Mouse (Mus musculus): ENCODE data around the gene Maats1.

Maats1 gene

DNA sequence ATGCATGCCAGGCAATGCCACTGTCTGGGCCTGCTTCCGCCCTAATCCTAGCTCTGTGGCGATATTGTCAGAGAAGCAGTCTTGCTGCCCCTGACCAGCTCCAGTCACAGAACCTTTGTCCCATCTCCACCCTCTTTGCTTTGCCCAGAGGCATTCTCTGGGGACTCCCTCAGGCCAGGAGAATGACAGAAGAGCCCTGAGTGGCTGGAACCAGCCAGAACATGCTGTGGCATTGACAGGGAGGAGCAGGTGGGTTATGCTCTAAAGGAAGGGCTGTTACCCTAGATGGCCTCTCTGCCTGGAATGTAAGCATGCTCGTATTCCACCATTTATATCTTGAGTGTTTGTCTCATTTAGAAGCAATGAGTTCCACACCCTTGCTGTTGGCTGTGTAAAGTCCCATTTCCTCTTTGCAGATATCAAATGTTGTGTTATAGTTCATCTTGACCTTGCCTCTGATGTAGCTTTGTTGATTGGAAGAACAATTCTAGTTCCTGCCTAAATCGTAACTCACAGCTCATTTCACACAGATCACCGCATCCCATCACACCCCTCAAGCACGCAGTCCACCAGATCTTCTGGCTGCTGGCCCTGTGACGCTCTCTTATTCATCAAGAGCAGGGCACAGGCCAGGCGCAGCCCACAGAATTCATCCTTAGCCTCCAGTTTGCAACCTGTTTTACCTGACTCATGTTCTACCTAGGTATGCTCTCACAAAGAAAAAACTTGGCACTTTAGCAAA, 28.9 kb upstream of the Maats1 start:
- ATAC-seq (ENCODE audit: low TSS enrichment) = no peak

- no peak for ATAC-seq (ENCODE audit: low TSS enrichment)
Measured at GRCm38 (mm10) chr16:38369992-38370484, 28.1 kb upstream of the Maats1 start.

DNA sequence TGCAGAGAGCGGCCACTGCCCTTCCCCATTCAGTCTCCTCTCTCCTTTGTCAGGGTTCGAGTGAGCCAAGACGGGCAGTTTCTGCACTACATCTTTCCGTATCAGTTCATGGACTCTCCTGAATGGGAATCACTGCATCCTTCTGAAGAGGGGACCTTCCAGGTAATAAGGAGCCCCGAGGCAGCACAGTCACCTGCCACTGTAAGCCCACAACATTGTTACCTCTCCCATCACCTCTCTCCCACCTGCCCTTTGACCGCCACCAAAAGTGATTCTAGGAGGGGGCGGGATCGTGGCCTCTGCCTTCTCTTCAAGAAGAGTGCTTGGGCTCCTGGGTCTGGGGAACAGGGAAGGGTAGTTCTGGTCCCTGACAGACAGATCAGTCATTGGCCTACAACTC, 27.5 kb upstream of the Maats1 start:
- no peak for ATAC-seq (ENCODE audit: low TSS enrichment)

DNA sequence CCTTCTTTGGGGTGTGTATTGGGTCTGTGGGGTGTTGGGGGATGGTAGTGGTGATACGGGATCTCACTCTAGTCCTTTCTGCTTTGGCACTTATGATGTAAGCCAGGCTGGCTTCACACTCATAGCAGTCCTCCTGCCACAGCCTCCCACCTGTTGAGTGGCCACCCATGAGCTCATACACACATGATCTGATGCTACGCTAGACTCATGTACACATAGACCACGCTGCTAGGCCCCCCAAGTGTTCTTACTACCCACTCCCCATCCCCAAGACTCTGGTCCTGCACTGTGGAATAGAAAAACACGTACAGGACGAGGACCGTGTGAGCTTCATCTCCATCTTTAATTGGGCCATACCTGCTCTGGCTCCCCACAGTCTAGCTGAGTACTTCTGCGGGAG, 27.1 kb upstream of the Maats1 start:
- no peak for ATAC-seq (ENCODE audit: low TSS enrichment)

DNA sequence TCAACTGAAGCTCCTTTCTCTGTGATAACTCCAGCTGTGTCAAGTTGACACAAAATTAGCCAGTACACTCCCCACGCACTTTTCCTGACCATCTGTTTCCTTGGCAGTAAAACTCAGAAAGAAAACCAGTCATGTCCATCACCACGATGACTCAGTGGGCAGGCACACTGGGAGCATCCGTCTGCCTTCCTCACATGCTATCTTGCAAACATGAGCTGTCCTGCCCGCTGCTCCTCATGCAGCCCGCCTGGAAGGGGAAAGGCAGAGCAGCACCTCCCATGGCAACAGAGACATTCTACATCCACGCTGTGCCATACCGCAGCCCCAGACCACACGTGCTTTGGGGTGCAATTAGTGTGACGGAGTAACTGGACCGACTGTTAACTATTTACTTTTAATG, 26.4 kb upstream of the Maats1 start:
- ATAC-seq (ENCODE audit: low TSS enrichment) = peak; percentile 97

DNA sequence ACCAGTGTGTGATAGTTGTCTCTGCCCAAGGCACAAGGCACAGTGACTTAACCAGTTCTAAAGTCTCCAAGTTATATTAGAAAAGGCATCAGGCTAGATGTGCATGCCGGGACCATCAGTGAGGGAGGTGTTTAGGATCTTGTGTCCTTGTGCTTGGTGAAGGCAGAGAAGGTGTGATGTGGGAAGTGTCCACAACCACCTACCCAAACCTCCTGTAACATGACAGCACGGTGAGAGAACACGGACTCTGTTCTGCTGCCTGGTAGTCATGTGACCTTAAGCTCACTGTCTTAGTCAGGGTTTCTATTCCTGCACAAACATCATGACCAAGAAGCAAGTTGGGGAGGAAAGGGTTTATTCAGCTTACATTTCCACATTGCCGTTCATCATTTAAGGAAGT, 24.3 kb upstream of the Maats1 start:
- ATAC-seq (ENCODE audit: low TSS enrichment) = peak; percentile 58

- peak; percentile 51 for ATAC-seq (ENCODE audit: low TSS enrichment)
Measured at GRCm38 (mm10) chr16:38365390-38365789, 23.4 kb upstream of the Maats1 start.

DNA sequence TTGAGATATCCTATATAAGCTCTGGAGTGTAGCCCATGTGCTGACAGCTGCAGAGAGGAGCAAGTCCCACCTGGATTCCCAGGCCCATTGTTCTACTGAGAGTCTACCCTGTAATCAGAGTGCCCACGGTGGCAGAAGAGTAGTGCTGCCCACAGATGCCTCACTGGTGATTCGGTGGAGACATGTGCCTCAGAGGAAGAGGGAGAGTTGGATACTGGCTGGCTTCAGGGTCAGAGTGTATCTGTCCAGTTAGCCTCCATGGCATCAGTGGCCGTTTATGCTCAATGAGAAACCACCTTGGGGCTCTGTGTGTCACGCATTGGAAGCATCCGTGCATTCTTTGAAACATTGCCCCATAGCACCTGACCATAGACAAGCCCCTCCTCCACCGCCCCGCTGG, 21.7 kb upstream of the Maats1 start:
- ATAC-seq (ENCODE audit: low TSS enrichment) = no peak

DNA sequence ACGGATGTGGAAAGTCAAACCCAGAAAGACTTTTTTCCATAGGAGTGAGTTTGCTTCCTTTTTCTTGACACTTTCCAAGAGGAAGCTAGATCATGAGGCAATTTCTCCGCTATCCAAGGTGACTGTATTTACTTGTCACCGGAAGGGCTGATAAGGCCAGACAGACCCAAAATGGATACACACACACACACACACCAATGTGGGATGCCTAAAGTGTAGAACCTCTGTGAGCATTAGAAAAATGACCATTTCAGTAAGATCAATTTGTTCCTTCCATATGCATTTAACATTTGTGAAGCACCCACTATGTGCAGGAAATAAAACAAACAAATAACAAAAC, 21.3 kb upstream of the Maats1 start:
- ATAC-seq (ENCODE audit: low TSS enrichment) = no peak

GRCm38 (mm10) chr16:38362493-38363255, 20.7 kb upstream of the Maats1 start:
- ATAC-seq (ENCODE audit: low TSS enrichment) = no peak

- no peak for ATAC-seq (ENCODE audit: low TSS enrichment)
Measured at GRCm38 (mm10) chr16:38361933-38362332, 20.0 kb upstream of the Maats1 start, which contains the start of gene Popdc2. Gene Popdc2 (plus strand): TSS chr16:38362209.

GRCm38 (mm10) chr16:38360317-38360716, 18.4 kb upstream of the Maats1 start:
- ATAC-seq (ENCODE audit: low TSS enrichment) = no peak

- no peak for ATAC-seq (ENCODE audit: low TSS enrichment)
Measured at GRCm38 (mm10) chr16:38359857-38360256, 17.9 kb upstream of the Maats1 start.

DNA sequence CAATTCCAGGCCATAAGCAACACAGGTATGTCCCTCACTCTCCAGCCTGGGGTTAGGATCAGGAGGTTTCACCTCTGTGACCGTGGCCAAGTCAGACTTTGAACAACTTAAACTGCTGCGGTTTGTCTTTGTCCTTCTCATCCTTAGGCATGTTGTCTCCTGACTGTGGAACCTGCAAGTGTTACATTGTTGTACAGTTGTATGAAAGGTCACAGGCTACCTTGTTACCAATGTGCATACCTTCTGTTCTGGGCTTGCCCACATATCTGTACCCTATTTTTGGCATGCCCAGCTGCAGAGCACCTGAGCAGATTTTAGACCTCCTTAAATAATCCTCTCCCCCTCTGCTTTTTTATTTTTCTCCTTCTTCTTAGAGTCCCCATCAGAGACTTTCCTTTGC, 17.3 kb upstream of the Maats1 start:
- no peak for ATAC-seq (ENCODE audit: low TSS enrichment)

DNA sequence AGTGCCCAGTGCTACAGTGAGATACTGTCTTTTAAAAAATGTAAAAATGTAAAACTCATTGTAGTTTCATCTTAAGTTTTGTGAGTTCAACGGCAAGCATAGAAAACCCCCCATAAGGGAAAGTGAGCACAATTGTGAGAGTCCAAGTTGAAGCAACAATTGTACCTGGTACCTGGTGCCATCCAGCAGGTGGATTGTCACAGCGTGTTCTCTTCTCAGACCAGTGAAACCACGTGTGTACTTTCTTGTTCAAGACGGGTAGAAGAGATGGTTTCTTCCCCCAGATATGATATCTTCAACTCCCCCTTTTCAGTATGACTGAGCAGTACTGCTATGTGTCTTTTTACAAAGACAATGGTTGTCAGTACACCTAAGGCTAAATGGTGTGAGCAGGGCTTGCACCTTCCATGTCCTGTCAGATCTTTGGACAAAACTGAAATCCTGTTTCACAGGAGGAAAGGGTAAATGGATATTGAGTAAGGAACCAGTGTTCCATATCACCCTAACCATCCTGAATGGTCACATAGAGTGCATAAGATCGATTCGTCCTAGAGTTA, 16.4 kb upstream of the Maats1 start:
- ATAC-seq (ENCODE audit: low TSS enrichment) = no peak

GRCm38 (mm10) chr16:38354185-38354913, 12.4 kb upstream of the Maats1 start:
- ATAC-seq (ENCODE audit: low TSS enrichment) = no peak

- no peak for ATAC-seq (ENCODE audit: low TSS enrichment)
Measured at GRCm38 (mm10) chr16:38353642-38354041, 11.7 kb upstream of the Maats1 start.

DNA sequence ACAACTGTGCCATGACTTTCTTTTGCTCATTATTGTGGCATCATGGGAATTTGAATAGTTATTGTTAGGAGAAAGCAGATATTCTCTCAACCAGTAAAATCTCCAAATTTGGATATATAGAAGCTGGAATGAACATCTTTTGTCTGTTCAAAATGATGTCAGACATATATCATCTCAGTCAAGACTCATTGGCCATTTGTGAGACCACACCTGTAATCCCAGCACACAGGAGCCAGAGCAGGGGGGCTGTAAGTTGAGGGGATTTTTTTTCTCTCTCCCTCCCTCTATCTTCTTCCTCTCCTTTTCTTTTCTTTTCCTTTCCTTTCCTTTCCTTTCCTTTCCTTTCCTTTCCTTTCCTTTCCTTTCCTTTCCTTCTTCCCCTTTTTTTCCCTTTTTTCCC, 10.9 kb upstream of the Maats1 start:
- ATAC-seq (ENCODE audit: low TSS enrichment) = no peak

DNA sequence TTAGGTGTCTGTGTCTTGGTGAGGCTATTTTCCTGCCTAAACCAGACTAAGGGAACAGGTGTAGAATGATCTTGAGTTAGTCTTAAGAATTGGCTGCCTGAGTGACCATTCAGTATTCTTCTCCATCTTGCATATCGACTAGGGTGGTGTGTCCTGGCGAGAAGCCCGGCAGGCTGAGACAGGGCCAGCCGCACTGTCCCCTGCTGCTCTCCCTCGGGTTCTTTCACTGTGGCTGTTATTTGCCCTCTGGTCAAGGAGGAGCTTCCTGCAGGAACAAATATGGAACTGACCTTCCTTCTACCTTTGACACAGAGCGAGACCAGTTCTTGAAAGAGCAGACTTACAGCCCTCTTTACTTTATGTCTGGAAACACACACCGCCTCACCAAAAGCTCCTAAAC, 10.1 kb upstream of the Maats1 start:
- ATAC-seq (ENCODE audit: low TSS enrichment) = no peak

- no peak for ATAC-seq (ENCODE audit: low TSS enrichment)
Measured at GRCm38 (mm10) chr16:38350939-38351338, 9.0 kb upstream of the Maats1 start.

GRCm38 (mm10) chr16:38350361-38350855, 8.5 kb upstream of the Maats1 start:
- ATAC-seq (ENCODE audit: low TSS enrichment) = no peak

GRCm38 (mm10) chr16:38349881-38350280, 7.9 kb upstream of the Maats1 start:
- no peak for ATAC-seq (ENCODE audit: low TSS enrichment)

Data from frontal cortex, adult (tissue).